Mouse (Mus musculus) neutrophil, adult 83 days (primary cell): ENCODE results near the gene Agbl1. TPM values are rescaled to one million over a fixed set of nuclear protein-coding genes. Genes with fewer than 3 reads are reported as not detected.

ENCODE experiments used
- total RNA-seq, 2 experiments: library from RNA; stranded (reverse); gene quantifications; one replicate each; pipeline ENCODE4 v1.2.4; 2023

The Agbl1 gene
- total RNA-seq = under 1 TPM in 1 of 2 experiments, not detected in 1; 0.24 TPM

GRCm38 (mm10) chr7:76229311-76229937 is at the start of gene Agbl1:
Gene Agbl1, plus strand, starts transcription at chr7:76229887.

